Mouse (Mus musculus): ENCODE measurements around the gene Scfd2. TPM values are rescaled to one million over a fixed set of nuclear protein-coding genes. Genes with fewer than 3 reads are reported as not detected.

The Scfd2 gene
- polyA plus RNA-seq, 1 experiment from 2014 or later = 17.1 TPM

- no peaks in the 10 kb centered on the region for H3K27me3 ChIP-seq
- no peak overlapping the region for H3K4me2 ChIP-seq (replicated peaks)
- peak overlapping the region; percentile 33; the same call in 1 of the 2 replicates for H3K27ac ChIP-seq
- peaks cover 70% of the 10 kb centered on the region for H3K4me1 ChIP-seq
- no peak for ATAC-seq (ENCODE audit: low FRiP score, low read depth)
- no peak overlapping the region for H3K4me3 ChIP-seq
- H3K9ac ChIP-seq = no peak overlapping the region
- no peaks in the 10 kb centered on the region for H3K9me3 ChIP-seq
- H3K36me3 ChIP-seq = no peaks in the 10 kb centered on the region
- 28% methylated on average over 5 of the region's 5 CpGs for WGBS
Observed at GRCm38 (mm10) chr5:74450977-74451376, 80.6 kb downstream of the Scfd2 start.

GRCm38 (mm10) chr5:74447517-74448334 lies 83.8 kb downstream of the Scfd2 start:
- H3K4me2 ChIP-seq (replicated peaks) = 0 out of 2 replicates have a peak overlapping the region, but pooled peaks have one; percentile 30
- no peak overlapping the region for H3K4me3 ChIP-seq
- WGBS = 24% methylated on average over 10 of the region's 10 CpGs
- no peaks in the 10 kb centered on the region for H3K36me3 ChIP-seq
- H3K9me3 ChIP-seq = no peaks in the 10 kb centered on the region
- H3K27ac ChIP-seq = peak overlapping the region; percentile 58
- peak; percentile 58; the same call in 1 of the 2 replicates for ATAC-seq (ENCODE audit: low FRiP score, low read depth)
- no peaks in the 10 kb centered on the region for H3K27me3 ChIP-seq
- H3K9ac ChIP-seq = no peak overlapping the region
- peaks cover 58% of the 10 kb centered on the region for H3K4me1 ChIP-seq

- H3K4me2 ChIP-seq (replicated peaks) = no peak overlapping the region
- peaks cover 43% of the 10 kb centered on the region for H3K4me1 ChIP-seq
- ATAC-seq (ENCODE audit: low FRiP score, low read depth) = no peak
- WGBS = 44% methylated on average over 3 of the region's 3 CpGs
- H3K27ac ChIP-seq = no peak overlapping the region
- H3K4me3 ChIP-seq = no peak overlapping the region
- no peak overlapping the region for H3K9ac ChIP-seq
- no peaks in the 10 kb centered on the region for H3K36me3 ChIP-seq
- H3K9me3 ChIP-seq = no peaks in the 10 kb centered on the region
- H3K27me3 ChIP-seq = no peaks in the 10 kb centered on the region
Observed at GRCm38 (mm10) chr5:74445861-74446260, 85.7 kb downstream of the Scfd2 start.

GRCm38 (mm10) chr5:74438353-74438752 lies 93.2 kb downstream of the Scfd2 start:
- WGBS = 83% methylated on average over 8 of the region's 8 CpGs
- H3K4me3 ChIP-seq = no peak overlapping the region
- H3K4me1 ChIP-seq = peaks cover 7% of the 10 kb centered on the region; the same call in 1 of the 2 replicates
- no peak overlapping the region for H3K4me2 ChIP-seq (replicated peaks)
- no peaks in the 10 kb centered on the region for H3K36me3 ChIP-seq
- H3K9me3 ChIP-seq = no peaks in the 10 kb centered on the region
- no peak for ATAC-seq (ENCODE audit: low FRiP score, low read depth)
- no peaks in the 10 kb centered on the region for H3K27me3 ChIP-seq
- H3K27ac ChIP-seq = no peak overlapping the region
- no peak overlapping the region for H3K9ac ChIP-seq

- 8% methylated on average over 9 of the region's 9 CpGs for WGBS
- H3K27me3 ChIP-seq = no peaks in the 10 kb centered on the region
- peak overlapping the region; percentile 58 for H3K4me2 ChIP-seq (replicated peaks)
- no peaks in the 10 kb centered on the region for H3K36me3 ChIP-seq
- peak overlapping the region; percentile 4 for H3K4me3 ChIP-seq
- peak; percentile 15; the same call in 1 of the 2 replicates for ATAC-seq (ENCODE audit: low FRiP score, low read depth)
- no peak overlapping the region for H3K9ac ChIP-seq
- peaks cover 21% of the 10 kb centered on the region for H3K4me1 ChIP-seq
- no peaks in the 10 kb centered on the region for H3K9me3 ChIP-seq
- peak overlapping the region; percentile 85 for H3K27ac ChIP-seq
Observed at GRCm38 (mm10) chr5:74433580-74434147, 97.9 kb downstream of the Scfd2 start.

- no peak overlapping the region for H3K9ac ChIP-seq
- H3K4me3 ChIP-seq = peak overlapping the region; percentile 22
- peak overlapping the region; percentile 58 for H3K4me2 ChIP-seq (replicated peaks)
- H3K36me3 ChIP-seq = no peaks in the 10 kb centered on the region
- H3K27ac ChIP-seq = peak overlapping the region; percentile 85
- H3K27me3 ChIP-seq = no peaks in the 10 kb centered on the region
- WGBS = 6% methylated on average over 14 of the region's 14 CpGs
- H3K9me3 ChIP-seq = no peaks in the 10 kb centered on the region
- H3K4me1 ChIP-seq = peaks cover 21% of the 10 kb centered on the region
- ATAC-seq (ENCODE audit: low FRiP score, low read depth) = peak; percentile 85
Observed at GRCm38 (mm10) chr5:74432879-74433539, 98.5 kb downstream of the Scfd2 start.

- no peaks in the 10 kb centered on the region for H3K27me3 ChIP-seq
- H3K36me3 ChIP-seq = no peaks in the 10 kb centered on the region
- no peak for ATAC-seq (ENCODE audit: low FRiP score, low read depth)
- H3K4me1 ChIP-seq = peaks cover 13% of the 10 kb centered on the region
- H3K4me3 ChIP-seq = no peak overlapping the region
- H3K9me3 ChIP-seq = no peaks in the 10 kb centered on the region
- H3K4me2 ChIP-seq (replicated peaks) = no peak overlapping the region
- no peak overlapping the region for H3K27ac ChIP-seq
- H3K9ac ChIP-seq = no peak overlapping the region
- 69% methylated on average over 5 of the region's 5 CpGs for WGBS
Observed at GRCm38 (mm10) chr5:74420615-74421132, 110.9 kb downstream of the Scfd2 start.

GRCm38 (mm10) chr5:74412557-74412956 lies 119.0 kb downstream of the Scfd2 start:
- no peak overlapping the region for H3K9ac ChIP-seq
- H3K9me3 ChIP-seq = no peaks in the 10 kb centered on the region
- no peaks in the 10 kb centered on the region for H3K27me3 ChIP-seq
- H3K27ac ChIP-seq = no peak overlapping the region
- H3K36me3 ChIP-seq = no peaks in the 10 kb centered on the region
- H3K4me1 ChIP-seq = peaks cover 13% of the 10 kb centered on the region
- no peak for ATAC-seq (ENCODE audit: low FRiP score, low read depth)
- no peak overlapping the region for H3K4me2 ChIP-seq (replicated peaks)
- 95% methylated on average over 3 of the region's 3 CpGs for WGBS
- no peak overlapping the region for H3K4me3 ChIP-seq

- WGBS = 52% methylated on average over 4 of the region's 5 CpGs
- Histone ChIP-seq H3K4me2 (replicated peaks) (no peak overlapping the region), H3K9me3 (no peaks in the 10 kb centered on the region), H3K27me3 (no peaks in the 10 kb centered on the region), H3K4me3 (no peak overlapping the region), H3K4me1 (peaks cover 42% of the 10 kb centered on the region), H3K9ac (no peak overlapping the region), H3K27ac (no peak overlapping the region), H3K36me3 (no peaks in the 10 kb centered on the region)
- ATAC-seq (ENCODE audit: low FRiP score, low read depth) = 0 out of 2 replicates have a peak, but pooled peaks have one; percentile 60
Observed at GRCm38 (mm10) chr5:74404887-74405286, 126.7 kb downstream of the Scfd2 start.

GRCm38 (mm10) chr5:74404083-74404482 lies 127.5 kb downstream of the Scfd2 start:
- Histone ChIP-seq H3K9me3 (no peaks in the 10 kb centered on the region), H3K4me1 (peaks cover 42% of the 10 kb centered on the region), H3K4me3 (no peak overlapping the region), H3K27ac (peak overlapping the region; percentile 23; the same call in 1 of the 2 replicates), H3K36me3 (no peaks in the 10 kb centered on the region), H3K27me3 (no peaks in the 10 kb centered on the region), H3K4me2 (replicated peaks) (no peak overlapping the region), H3K9ac (no peak overlapping the region)
- peak; percentile 24; the same call in 1 of the 2 replicates for ATAC-seq (ENCODE audit: low FRiP score, low read depth)
- WGBS = 48% methylated on average over 5 of the region's 5 CpGs

- Histone ChIP-seq H3K27me3 (no peaks in the 10 kb centered on the region), H3K9ac (no peak overlapping the region), H3K4me1 (peaks cover 42% of the 10 kb centered on the region), H3K27ac (peak overlapping the region; percentile 80), H3K9me3 (no peaks in the 10 kb centered on the region), H3K4me2 (replicated peaks) (no peak overlapping the region), H3K36me3 (no peaks in the 10 kb centered on the region), H3K4me3 (no peak overlapping the region)
- 40% methylated on average over 4 of the region's 4 CpGs for whole genome bisulfite sequencing
- ATAC-seq (ENCODE audit: low FRiP score, low read depth) = no peak
Observed at GRCm38 (mm10) chr5:74402626-74403025, 128.9 kb downstream of the Scfd2 start.

- 55% methylated on average over 2 of the region's 2 CpGs for WGBS
- H3K9me3 ChIP-seq = no peaks in the 10 kb centered on the region
- 0 out of 2 replicates have a peak overlapping the region, but pooled peaks have one; percentile 14 for H3K4me2 ChIP-seq (replicated peaks)
- H3K4me3 ChIP-seq = no peak overlapping the region
- 0 out of 2 replicates have a peak overlapping the region, but pooled peaks have one; percentile 26 for H3K9ac ChIP-seq
- H3K27ac ChIP-seq = peak overlapping the region; percentile 83
- H3K36me3 ChIP-seq = no peaks in the 10 kb centered on the region
- no peaks in the 10 kb centered on the region for H3K27me3 ChIP-seq
- H3K4me1 ChIP-seq = peaks cover 77% of the 10 kb centered on the region
- ATAC-seq (ENCODE audit: low FRiP score, low read depth) = no peak
Observed at GRCm38 (mm10) chr5:74391806-74392205, 139.8 kb downstream of the Scfd2 start.

All from limb, embryonic 13.5 days (tissue).